Mouse (Mus musculus): ENCODE data around the gene Fbxo17. TPM values are rescaled to one million over a fixed set of nuclear protein-coding genes. Genes with fewer than 3 reads are reported as not detected.

The Fbxo17 gene
- total RNA-seq, 2 experiments from 2014 or later: 1.9 to 2.2 TPM

GRCm38 (mm10) chr7:28771867-28772266, 55.3 kb downstream of the Fbxo17 start:
- no peak for TF ChIP-seq CTCF (IDR thresholded peaks at IDR 0.05)
- intact Hi-C loops (cut with DNase I): no loop called here
- DNase-seq (ENCODE audit: extremely low spot score in 1 of 2, low spot score in 2 of 2): no peak
- Histone ChIP-seq H3K4me3 (no peak overlapping the region), H3K27ac (no peak overlapping the region)

GRCm38 (mm10) chr7:28773163-28773562, 56.6 kb downstream of the Fbxo17 start:
- intact Hi-C loops (cut with DNase I): no loop called here
- Histone ChIP-seq H3K4me3 (no peak overlapping the region), H3K27ac (no peak overlapping the region)
- TF ChIP-seq CTCF (IDR thresholded peaks at IDR 0.05): no peak
- no peak for DNase-seq (ENCODE audit: extremely low spot score in 1 of 2, low spot score in 2 of 2)

GRCm38 (mm10) chr7:28774164-28774563, 57.6 kb downstream of the Fbxo17 start:
- no peak overlapping the region for H3K4me3 ChIP-seq
- H3K27ac ChIP-seq: no peak overlapping the region
- intact Hi-C loops (cut with DNase I): no loop called here
- TF ChIP-seq CTCF (IDR thresholded peaks at IDR 0.05): no peak
- DNase-seq (ENCODE audit: extremely low spot score in 1 of 2, low spot score in 2 of 2): no peak

- DNase-seq (ENCODE audit: extremely low spot score in 1 of 2, low spot score in 2 of 2): no peak
- Histone ChIP-seq H3K4me3 (no peak overlapping the region), H3K27ac (no peak overlapping the region)
- intact Hi-C loops (cut with DNase I): loop anchor here (5.0 kb wide), 1 partner anchor 262 kb away; no protein-coding TSS in a partner anchor
- no peak for TF ChIP-seq CTCF (IDR thresholded peaks at IDR 0.05)
Measured at GRCm38 (mm10) chr7:28775129-28775528, 58.5 kb downstream of the Fbxo17 start.

- intact Hi-C loops (cut with DNase I): loop anchor here (5.0 kb wide), 1 partner anchor 258 kb away; no protein-coding TSS in a partner anchor
- no peak for TF ChIP-seq CTCF (IDR thresholded peaks at IDR 0.05)
- DNase-seq (ENCODE audit: extremely low spot score in 1 of 2, low spot score in 2 of 2): no peak
- Histone ChIP-seq H3K4me3 (no peak overlapping the region), H3K27ac (no peak overlapping the region)
Measured at GRCm38 (mm10) chr7:28778825-28779224, 62.2 kb downstream of the Fbxo17 start.

GRCm38 (mm10) chr7:28780067-28780658, 63.6 kb downstream of the Fbxo17 start:
- H3K27ac ChIP-seq: peak overlapping the region; percentile 69
- intact Hi-C loops (cut with DNase I): loop anchor here (1.0 kb wide), 1 partner anchor 87 kb away; no protein-coding TSS in a partner anchor
- TF ChIP-seq CTCF (IDR thresholded peaks at IDR 0.05): peak; percentile 78
- no peak overlapping the region for H3K4me3 ChIP-seq
- DNase-seq (ENCODE audit: extremely low spot score in 1 of 2, low spot score in 2 of 2): peak; percentile 81 to 90

GRCm38 (mm10) chr7:28780857-28781256, 64.3 kb downstream of the Fbxo17 start:
- intact Hi-C loops (cut with DNase I): loop anchor here (1.0 kb wide), 1 partner anchor 86 kb away; no protein-coding TSS in a partner anchor
- no peak for TF ChIP-seq CTCF (IDR thresholded peaks at IDR 0.05)
- no peak for DNase-seq (ENCODE audit: extremely low spot score in 1 of 2, low spot score in 2 of 2)
- Histone ChIP-seq H3K4me3 (no peak overlapping the region), H3K27ac (peak overlapping the region; percentile 69)

- intact Hi-C loops (cut with DNase I): no loop called here
- Histone ChIP-seq H3K27ac (peak overlapping the region; percentile 69), H3K4me3 (no peak overlapping the region)
- DNase-seq (ENCODE audit: extremely low spot score in 1 of 2, low spot score in 2 of 2): no peak
- TF ChIP-seq CTCF (IDR thresholded peaks at IDR 0.05): no peak
Measured at GRCm38 (mm10) chr7:28781261-28781663, 64.7 kb downstream of the Fbxo17 start.

GRCm38 (mm10) chr7:28785161-28785560, 68.6 kb downstream of the Fbxo17 start:
- Histone ChIP-seq H3K27ac (no peak overlapping the region), H3K4me3 (no peak overlapping the region)
- intact Hi-C loops (cut with DNase I): no loop called here
- TF ChIP-seq CTCF (IDR thresholded peaks at IDR 0.05): no peak
- DNase-seq (ENCODE audit: extremely low spot score in 1 of 2, low spot score in 2 of 2): no peak

Other genes with a start within 250 kb of the Fbxo17 start
- gene Ifnl2, start 206.3 kb upstream of the Fbxo17 start, total RNA-seq (2021): not detected
- gene Ifnl3, start 194.0 kb upstream of the Fbxo17 start, total RNA-seq (2021): not detected
- not detected for gene Sycn, start 175.9 kb upstream of the Fbxo17 start, total RNA-seq (2021)
- gene Nccrp1, start 169.6 kb upstream of the Fbxo17 start, total RNA-seq (2021): under 1 TPM in 1 of 2 experiments, not detected in 1; 0.30 TPM
- gene Samd4b, start 118.7 kb upstream of the Fbxo17 start, total RNA-seq (2021): 10 to 100 TPM; 74.9 to 78.9 TPM
- gene Pak4, start 118.6 kb upstream of the Fbxo17 start, total RNA-seq (2021): 1 to 10 TPM; 8.2 to 9.8 TPM
- gene Acp7, start 85.5 kb upstream of the Fbxo17 start, total RNA-seq (2021): 1 to 10 TPM; 1.4 to 2.5 TPM
- 10 to 100 TPM; 24.6 to 26.2 TPM for gene Fbxo27, start 24.0 kb upstream of the Fbxo17 start, total RNA-seq (2021)
- gene Mrps12, start 25.0 kb downstream of the Fbxo17 start, total RNA-seq (2021): 10 to 100 TPM; 58.3 to 69.0 TPM
- gene Sars2, start 25.2 kb downstream of the Fbxo17 start, total RNA-seq (2021): 10 to 100 TPM; 13.0 to 13.9 TPM
- gene Ccer2, start 39.4 kb downstream of the Fbxo17 start, total RNA-seq (2021): 1 to 10 TPM; 1.0 to 1.9 TPM
- 100 to 1,000 TPM; 119 to 122 TPM for gene Sirt2, start 49.9 kb downstream of the Fbxo17 start, total RNA-seq (2021)
- 10 to 100 TPM; 34.8 to 36.8 TPM for gene Nfkbib, start 50.7 kb downstream of the Fbxo17 start, total RNA-seq (2021)
- gene Rinl, start 72.2 kb downstream of the Fbxo17 start, total RNA-seq (2021): 1 to 10 TPM; 2.7 to 3.1 TPM
- 100 to 1,000 TPM; 434 to 438 TPM for gene Hnrnpl, start 91.7 kb downstream of the Fbxo17 start, total RNA-seq (2021)
- gene Ech1, start 108.4 kb downstream of the Fbxo17 start, total RNA-seq (2021): 10 to 100 TPM; 46.3 to 49.8 TPM
- gene Lgals4, start 117.0 kb downstream of the Fbxo17 start, total RNA-seq (2021): 1 to 10 TPM; 2.6 to 2.9 TPM
- under 1 TPM in 1 of 2 experiments, not detected in 1; 0.49 TPM for gene Lgals7, start 147.0 kb downstream of the Fbxo17 start, total RNA-seq (2021)
- 1 to 10 TPM; 1.5 to 2.0 TPM for gene Capn12, start 164.6 kb downstream of the Fbxo17 start, total RNA-seq (2021)
- 100 to 1,000 TPM; 196 to 199 TPM for gene Actn4, start 245.5 kb downstream of the Fbxo17 start, total RNA-seq (2021)

Data from left cerebral cortex, adult 2 months (tissue).